Mouse (Mus musculus) myocyte (in vitro differentiated cells): Measurements from ENCODE around the gene Prss27.

Experiments used
- E2F4 ChIP-seq: IDR thresholded peaks from one replicate; pipeline ENCODE4 v1.6.1; 2011; ENCODE audit warnings: mild to moderate bottlenecking, control low read depth, moderate library complexity; ENCODE audit not compliant: insufficient read depth
- POLR2A ChIP-seq: IDR thresholded peaks from one replicate; pipeline ENCODE4 v1.6.1; 2011; ENCODE audit warnings: low read depth, mild to moderate bottlenecking, control low read depth, moderate library complexity; ENCODE audit not compliant: insufficient read length
- TCF12 ChIP-seq: IDR thresholded peaks from one replicate; pipeline ENCODE4 v1.6.1; 2011; ENCODE audit warnings: mild to moderate bottlenecking, control low read depth; ENCODE audit not compliant: poor library complexity, insufficient read depth, severe bottlenecking

- TF ChIP-seq POLR2A = no peak
- no peak for TF ChIP-seq TCF12
- no peak for TF ChIP-seq E2F4
Measured at GRCm38 (mm10) chr17:24056636-24057625, 19.0 kb downstream of the Prss27 start.
